Mouse (Mus musculus): ENCODE data around the gene Wbp4. TPM values are rescaled to one million over a fixed set of nuclear protein-coding genes. Genes with fewer than 3 reads are reported as not detected.

The Wbp4 gene
- total RNA-seq, 2 experiments from 2014 or later = 42.6 to 44.1 TPM

GRCm38 (mm10) chr14:79511521-79511920 is 30.2 kb upstream of the Wbp4 start:
- intact Hi-C loops (cut with DNase I) = no loop called here
- no peak for DNase-seq (ENCODE audit: extremely low spot score in 1 of 2, low spot score in 2 of 2)

- intact Hi-C loops (cut with DNase I) = no loop called here
- DNase-seq (ENCODE audit: extremely low spot score in 1 of 2, low spot score in 2 of 2) = no peak
Measured at GRCm38 (mm10) chr14:79508662-79509305, 27.5 kb upstream of the Wbp4 start.

- DNase-seq (ENCODE audit: extremely low spot score in 1 of 2, low spot score in 2 of 2) = no peak
- intact Hi-C loops (cut with DNase I) = no loop called here
Measured at GRCm38 (mm10) chr14:79507846-79508245, 26.5 kb upstream of the Wbp4 start.

- intact Hi-C loops (cut with DNase I) = no loop called here
- DNase-seq (ENCODE audit: extremely low spot score in 1 of 2, low spot score in 2 of 2) = no peak
Measured at GRCm38 (mm10) chr14:79506207-79506606, 24.9 kb upstream of the Wbp4 start.

GRCm38 (mm10) chr14:79504246-79505006 is 23.1 kb upstream of the Wbp4 start:
- intact Hi-C loops (cut with DNase I) = loop anchor here (5.0 kb wide), 1 partner anchor 48 kb away; no protein-coding TSS in a partner anchor
- no peak for DNase-seq (ENCODE audit: extremely low spot score in 1 of 2, low spot score in 2 of 2)

GRCm38 (mm10) chr14:79503371-79504075 is 22.2 kb upstream of the Wbp4 start:
- DNase-seq (ENCODE audit: extremely low spot score in 1 of 2, low spot score in 2 of 2) = peak in 1 of 2 experiments; percentile 69
- intact Hi-C loops (cut with DNase I) = loop anchor here (5.0 kb wide), 1 partner anchor 49 kb away; no protein-coding TSS in a partner anchor

- intact Hi-C loops (cut with DNase I) = loop anchor here (5.0 kb wide), 1 partner anchor 52 kb away; no protein-coding TSS in a partner anchor
- no peak for DNase-seq (ENCODE audit: extremely low spot score in 1 of 2, low spot score in 2 of 2)
Measured at GRCm38 (mm10) chr14:79500756-79501155, 19.4 kb upstream of the Wbp4 start.

- no peak for DNase-seq (ENCODE audit: extremely low spot score in 1 of 2, low spot score in 2 of 2)
- intact Hi-C loops (cut with DNase I) = no loop called here
Measured at GRCm38 (mm10) chr14:79499326-79499725, 18.0 kb upstream of the Wbp4 start.

- intact Hi-C loops (cut with DNase I) = no loop called here
- no peak for DNase-seq (ENCODE audit: extremely low spot score in 1 of 2, low spot score in 2 of 2)
Measured at GRCm38 (mm10) chr14:79494349-79494748, 13.0 kb upstream of the Wbp4 start.

GRCm38 (mm10) chr14:79490246-79490645 is 8.9 kb upstream of the Wbp4 start:
- intact Hi-C loops (cut with DNase I) = no loop called here

GRCm38 (mm10) chr14:79489150-79489549 is 7.8 kb upstream of the Wbp4 start:
- intact Hi-C loops (cut with DNase I) = no loop called here
- no peak for DNase-seq (ENCODE audit: extremely low spot score in 1 of 2, low spot score in 2 of 2)

More at GRCm38 (mm10) chr14:79490246-79490645, 8.9 kb upstream of the Wbp4 start:
- no peak for DNase-seq (ENCODE audit: extremely low spot score in 1 of 2, low spot score in 2 of 2)

- intact Hi-C loops (cut with DNase I) = no loop called here
- no peak for DNase-seq (ENCODE audit: extremely low spot score in 1 of 2, low spot score in 2 of 2)
Measured at GRCm38 (mm10) chr14:79488531-79488930, 7.2 kb upstream of the Wbp4 start.

GRCm38 (mm10) chr14:79486993-79487731 is 5.8 kb upstream of the Wbp4 start:
- intact Hi-C loops (cut with DNase I) = no loop called here
- peak in 1 of 2 experiments; percentile 69 for DNase-seq (ENCODE audit: extremely low spot score in 1 of 2, low spot score in 2 of 2)

GRCm38 (mm10) chr14:79486617-79486992 is 5.3 kb upstream of the Wbp4 start:
- intact Hi-C loops (cut with DNase I) = no loop called here
- DNase-seq (ENCODE audit: extremely low spot score in 1 of 2, low spot score in 2 of 2) = no peak

GRCm38 (mm10) chr14:79483611-79484120 is 2.3 kb upstream of the Wbp4 start:
- DNase-seq (ENCODE audit: extremely low spot score in 1 of 2, low spot score in 2 of 2) = no peak
- intact Hi-C loops (cut with DNase I) = loop anchor here (5.0 kb wide), 2 partner anchors 79 to 104 kb away; partner anchors contain the start of gene Sugt1

GRCm38 (mm10) chr14:79482747-79483355 is 1.5 kb upstream of the Wbp4 start:
- DNase-seq (ENCODE audit: extremely low spot score in 1 of 2, low spot score in 2 of 2) = no peak
- intact Hi-C loops (cut with DNase I) = loop anchor here (5.0 kb wide), 2 partner anchors 79 to 104 kb away; partner anchors contain the start of gene Sugt1

GRCm38 (mm10) chr14:79482251-79482661 is 936 bp upstream of the Wbp4 start:
- DNase-seq (ENCODE audit: extremely low spot score in 1 of 2, low spot score in 2 of 2) = peak in 1 of 2 experiments; percentile 42
- intact Hi-C loops (cut with DNase I) = loop anchor here (5.0 kb wide), 2 partner anchors 80 to 105 kb away; partner anchors contain the start of gene Sugt1
